Mouse (Mus musculus) heart, postnatal 0 days (tissue): ENCODE data around the gene Fam171a1. TPM values are rescaled to one million over a fixed set of nuclear protein-coding genes. Genes with fewer than 3 reads are reported as not detected.

ENCODE experiments used
- ATAC-seq: fragments of 200-750 bp; cut with Nextera tagmentation; 2 replicates; pipeline ENCODE4 v1.8.0; 2017; ENCODE audit warnings: low read depth, moderate number of reproducible peaks, moderate library complexity; ENCODE audit not compliant: insufficient read depth
- DNase-seq: peaks from one replicate; pipeline ENCODE4 v3.0.0-alpha.2; 2016; ENCODE audit warnings: low spot score
- H3K27ac ChIP-seq: fragments of 300-500 bp; sonication (generic); 2 replicates; pipeline ENCODE4 v1.5.1; 2014; ENCODE audit warnings: low read depth, mild to moderate bottlenecking
- H3K27me3 ChIP-seq: fragments of 300-500 bp; sonication (generic); 2 replicates; pipeline ENCODE4 v1.6.1; 2014; ENCODE audit warnings: low read length, mixed read lengths; ENCODE audit not compliant: control insufficient read depth, insufficient read depth
- H3K36me3 ChIP-seq: fragments of 300-500 bp; sonication (generic); replicated peaks from 2 replicates; pipeline ENCODE4 v1.6.1; 2014; ENCODE audit warnings: low read length, mixed read lengths; ENCODE audit not compliant: control insufficient read depth, insufficient read depth
- H3K4me1 ChIP-seq: fragments of 300-500 bp; sonication (generic); 2 replicates; pipeline ENCODE4 v1.6.1; 2014; ENCODE audit warnings: antibody characterized with exemption; ENCODE audit not compliant: control insufficient read depth, insufficient read depth
- H3K4me2 ChIP-seq: fragments of 300-500 bp; sonication (generic); 2 replicates; pipeline ENCODE4 v1.6.1; 2014; ENCODE audit warnings: low read depth, mild to moderate bottlenecking, low read length, moderate library complexity
- H3K4me3 ChIP-seq: fragments of 300-500 bp; sonication (generic); 2 replicates; pipeline ENCODE4 v1.5.1; 2014; ENCODE audit warnings: low read depth, low read length
- H3K9ac ChIP-seq: fragments of 300-500 bp; sonication (generic); replicated peaks from 2 replicates; pipeline ENCODE4 v1.6.1; 2014; ENCODE audit warnings: low read depth, low read length, mixed read lengths
- H3K9me3 ChIP-seq: fragments of 300-500 bp; sonication (generic); replicated peaks from 2 replicates; pipeline ENCODE4 v1.6.1; 2016; ENCODE audit warnings: low read length; ENCODE audit not compliant: control insufficient read depth
- CTCF ChIP-seq: IDR thresholded peaks from 2 replicates; pipeline ENCODE4 v1.5.1; 2016; ENCODE audit warnings: antibody characterized with exemption, control low read depth, low read depth
- EP300 ChIP-seq: IDR thresholded peaks from 2 replicates; pipeline ENCODE4 v1.6.1; 2016; ENCODE audit warnings: antibody characterized with exemption, low read depth
- WGBS: fragments of 180-500 bp; shearing (Covaris S2); extraction: QIAGEN DNeasy Blood & Tissue Kit; methylation state at CpG from one replicate; pipeline ENCODE4 v1.1.7; 2014; 5-methylcytosine and 5-hydroxymethylcytosine counted together
- microRNA-seq: library from miRNA; unstranded; fragments of <30 nt; microRNA quantifications from one replicate; pipeline ENCODE4, GENCODE M21; 2016
- polyA plus RNA-seq: library from polyadenylated mRNA; unstranded; fragments of >200 nt; fragmentation: Nextera tagmentation; extraction: Ambion mirVana; gene quantifications from 2 replicates; pipeline ENCODE4 v1.2.1, GENCODE M21; 2015
- total RNA-seq: library from RNA; depleted of rRNA; stranded (reverse); fragments of >200 nt; gene quantifications from 2 replicates; pipeline ENCODE4 v1.2.3, GENCODE M21; 2014; ENCODE audit warnings: low replicate concordance; rRNA removed

Gene Fam171a1
- total and polyA plus RNA-seq, 2 experiments from 2014 or later: 15.4 to 28.1 TPM

DNA sequence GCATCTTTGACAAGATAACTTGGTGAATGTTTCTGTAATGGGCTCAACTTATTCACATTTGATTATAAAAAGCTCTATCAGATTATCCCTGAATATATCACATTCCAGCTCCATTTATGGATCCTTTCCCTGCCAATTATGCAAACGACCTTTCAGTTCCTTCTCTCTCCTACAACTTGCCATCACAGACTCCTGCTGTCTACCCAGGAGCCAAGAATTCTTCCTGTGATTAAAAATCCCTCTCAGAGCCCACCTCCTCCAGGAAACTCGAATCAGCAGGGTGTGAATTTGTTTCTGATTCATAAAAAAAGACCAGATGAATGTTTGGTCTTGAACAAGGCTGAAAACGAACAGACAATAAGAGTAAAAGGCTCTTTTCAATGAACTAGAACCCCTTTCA is 153.9 kb downstream of the Fam171a1 start:
- ATAC-seq (no peak), DNase-seq (no peak)
- no peak overlapping the region for H3K27ac ChIP-seq
- no peaks in the 10 kb centered on the region for H3K36me3 ChIP-seq
- WGBS: 35% methylated on average over 3 of the region's 3 CpGs
- H3K9me3 ChIP-seq: no peaks in the 10 kb centered on the region
- no peaks in the 10 kb centered on the region for H3K27me3 ChIP-seq
- TF ChIP-seq EP300 (no peak), CTCF (no peak)
- no peaks in the 10 kb centered on the region for H3K4me1 ChIP-seq
- H3K9ac ChIP-seq: no peak overlapping the region
- no peak overlapping the region for H3K4me3 ChIP-seq
- no peak overlapping the region for H3K4me2 ChIP-seq

DNA sequence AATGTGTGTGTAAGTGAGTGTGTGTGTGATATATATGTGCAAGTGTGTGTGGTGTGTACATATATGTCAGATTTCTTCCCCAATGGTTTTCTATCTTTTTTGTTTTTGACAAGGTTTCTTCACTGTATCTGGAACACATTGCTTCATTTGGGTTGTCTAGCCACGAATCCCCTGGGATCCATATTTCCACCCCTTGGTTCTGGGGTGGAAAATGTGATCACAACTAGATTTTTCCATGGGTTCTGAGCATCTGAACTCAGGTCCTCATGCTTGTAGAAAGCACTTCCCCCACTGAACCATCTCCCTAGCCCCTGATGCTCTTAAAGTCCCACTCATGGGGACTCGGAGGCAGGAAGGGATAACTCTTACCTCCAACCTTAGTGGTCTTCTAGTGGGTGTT is 159.3 kb downstream of the Fam171a1 start:
- H3K9me3 ChIP-seq: no peaks in the 10 kb centered on the region
- no peaks in the 10 kb centered on the region for H3K4me1 ChIP-seq
- ATAC-seq: no peak
- H3K4me2 ChIP-seq: no peak overlapping the region
- DNase-seq: no peak
- H3K27ac ChIP-seq: no peak overlapping the region
- H3K36me3 ChIP-seq: no peaks in the 10 kb centered on the region
- WGBS: 66% methylated on average over 2 of the region's 2 CpGs
- no peak overlapping the region for H3K9ac ChIP-seq
- TF ChIP-seq CTCF (no peak), EP300 (no peak)
- no peaks in the 10 kb centered on the region for H3K27me3 ChIP-seq
- H3K4me3 ChIP-seq: no peak overlapping the region

DNA sequence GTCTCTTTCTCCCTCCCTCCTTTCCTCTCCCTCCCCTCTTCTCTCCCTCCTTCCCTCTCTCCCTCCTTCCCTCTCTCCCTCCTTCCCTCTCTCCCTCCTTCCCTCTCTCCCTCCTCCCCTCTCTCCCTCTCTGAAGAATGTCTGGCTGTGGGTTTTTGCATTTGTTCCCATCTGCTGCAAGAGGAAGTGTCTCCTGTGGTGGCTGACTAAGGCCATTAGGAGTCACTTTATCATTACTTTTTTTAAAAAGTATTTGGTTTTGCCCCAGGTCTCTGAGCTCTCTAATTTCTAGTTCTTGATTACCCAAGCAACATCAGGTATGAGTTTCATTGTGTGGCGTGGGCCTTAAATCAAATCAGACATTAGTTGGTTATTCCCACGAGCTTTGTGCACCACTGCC is 162.1 kb downstream of the Fam171a1 start:
- Histone ChIP-seq H3K27me3 (no peaks in the 10 kb centered on the region), H3K4me3 (no peak overlapping the region), H3K4me1 (no peaks in the 10 kb centered on the region), H3K9me3 (no peaks in the 10 kb centered on the region), H3K27ac (no peak overlapping the region), H3K4me2 (no peak overlapping the region), H3K36me3 (no peaks in the 10 kb centered on the region), H3K9ac (no peak overlapping the region)
- TF ChIP-seq CTCF (no peak), EP300 (no peak)
- WGBS: 78% methylated on average over 2 of the region's 2 CpGs
- no peak for DNase-seq
- no peak for ATAC-seq

Small RNA genes lying within 50 kb of the gene (microRNA-seq; reads per million reads assigned to microRNA genes)
- not detected for gene Gm27306

Other genes with a start within 250 kb of the Fam171a1 start
- gene Nmt2, start 170.0 kb downstream of the Fam171a1 start, total RNA-seq: 14.9 and 20.7 TPM in 2 replicates
- gene Nmt2, start 170.0 kb downstream of the Fam171a1 start, polyA plus RNA-seq: 17.3 and 18.1 TPM in 2 replicates
- gene Rpp38, start 218.4 kb downstream of the Fam171a1 start, total RNA-seq: 1.2 and 2.5 TPM in 2 replicates
- 10.1 and 11.3 TPM in 2 replicates for gene Rpp38, start 218.4 kb downstream of the Fam171a1 start, polyA plus RNA-seq
- not detected in 2 replicates for gene Acbd7, start 221.9 kb downstream of the Fam171a1 start, total RNA-seq
- 0.79 and 1.1 TPM in 2 replicates for gene Acbd7, start 221.9 kb downstream of the Fam171a1 start, polyA plus RNA-seq